Mouse (Mus musculus): ENCODE measurements around the gene Txndc2.

Txndc2 gene

DNA sequence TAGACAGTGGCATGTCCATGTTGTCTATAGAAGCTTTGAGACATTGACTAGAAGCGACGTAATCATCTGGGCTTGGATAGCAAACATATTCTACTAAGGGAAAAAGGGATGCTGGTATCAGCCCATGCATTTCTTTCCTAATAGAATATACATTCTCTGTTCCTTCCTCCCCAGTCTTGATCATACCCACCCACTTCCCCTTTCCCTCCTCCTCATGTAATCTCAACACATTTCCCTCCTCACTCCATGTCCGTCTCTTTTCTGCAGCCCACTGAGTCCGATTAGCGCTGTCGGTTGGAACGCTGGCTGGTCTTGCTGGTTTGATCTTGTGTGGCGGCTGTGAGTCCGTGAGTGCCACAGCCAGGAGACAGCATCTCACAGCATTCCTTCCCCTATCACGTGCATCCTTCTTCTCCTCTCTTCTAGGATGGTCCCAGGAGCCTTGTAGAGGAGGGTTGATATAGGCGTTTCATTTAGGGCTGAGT lies at the start of gene Txndc2:
Gene Txndc2 (minus strand): TSS at position 435 of the 485 bp plus-strand sequence.
- no peak for DNase-seq

DNA sequence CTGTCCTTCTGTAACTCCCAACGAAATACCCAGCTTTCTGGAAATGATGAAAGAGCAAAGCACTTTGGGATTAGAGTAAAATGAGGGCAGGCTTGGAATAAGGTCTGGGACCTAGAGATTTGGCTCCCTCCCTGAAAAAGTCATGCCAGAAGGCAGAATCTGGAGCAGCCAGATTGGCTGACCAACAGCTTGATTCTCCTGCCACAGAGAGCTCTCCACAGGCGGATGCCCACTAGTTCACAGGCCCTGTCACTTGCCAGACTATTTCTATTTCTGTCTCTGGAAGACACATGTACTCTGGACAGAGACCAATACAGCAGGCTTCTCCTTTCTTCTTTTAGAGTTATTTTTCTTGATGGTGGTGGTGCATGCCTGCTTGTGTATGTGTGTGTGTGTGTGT lies 41.8 kb upstream of the Txndc2 start:
- DNase-seq = no peak

GRCm38 (mm10) chr17:65683316-65683715 lies 41.3 kb upstream of the Txndc2 start:
- no peak for DNase-seq

GRCm38 (mm10) chr17:65682071-65682680 lies 40.2 kb upstream of the Txndc2 start:
- DNase-seq = no peak

DNA sequence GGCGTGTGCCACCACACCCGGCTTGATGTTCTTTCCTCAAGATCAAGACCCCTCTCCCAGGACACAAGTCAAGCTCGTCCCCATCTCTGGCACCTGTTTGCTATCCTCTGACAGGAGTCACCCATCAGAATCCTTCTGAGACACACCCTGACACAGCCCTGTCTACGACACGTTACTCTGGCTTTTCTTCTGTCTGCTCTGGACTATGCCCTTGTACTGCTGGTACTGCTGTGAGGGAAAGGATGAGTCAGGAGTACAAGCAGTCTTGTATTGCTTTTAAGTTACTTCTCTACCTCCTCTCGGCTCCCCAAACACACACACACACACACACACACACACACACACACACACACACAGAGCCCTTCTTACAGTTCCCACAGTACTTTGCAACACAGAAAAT lies 39.5 kb upstream of the Txndc2 start:
- DNase-seq = no peak

- DNase-seq = no peak
Observed at GRCm38 (mm10) chr17:65680801-65681412, 38.9 kb upstream of the Txndc2 start.

DNA sequence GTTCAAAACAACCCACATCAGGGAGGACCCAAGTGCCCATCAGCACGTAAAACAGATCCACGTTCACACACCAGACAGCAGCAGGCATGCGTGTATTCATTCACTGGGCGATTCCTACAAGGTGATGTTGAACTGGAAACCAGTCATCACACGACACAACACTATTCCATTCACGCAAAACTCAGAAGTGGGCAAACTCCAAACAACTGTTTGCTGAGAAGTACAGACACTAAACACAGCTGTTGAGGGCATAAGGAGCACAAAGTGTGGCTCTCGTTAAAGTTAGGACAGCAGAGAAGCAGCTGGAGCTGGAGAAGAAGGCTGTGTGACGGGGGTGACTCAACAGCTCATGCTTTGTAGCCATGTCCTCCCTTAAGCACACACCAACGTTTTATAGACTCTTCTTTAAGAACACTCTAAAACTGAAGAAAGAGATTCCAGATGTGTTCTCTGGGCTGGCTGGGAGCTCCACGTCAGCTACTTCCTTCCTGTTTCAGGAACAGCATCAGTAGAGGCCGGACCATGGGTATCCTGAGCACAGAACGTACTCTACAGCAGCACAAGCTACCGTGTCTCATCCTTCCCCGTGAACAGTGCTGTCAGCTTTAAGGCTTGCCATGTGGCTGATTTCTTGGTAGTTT lies 38.0 kb upstream of the Txndc2 start:
- DNase-seq = no peak

- DNase-seq = no peak
Observed at GRCm38 (mm10) chr17:65677742-65678141, 35.8 kb upstream of the Txndc2 start.

DNA sequence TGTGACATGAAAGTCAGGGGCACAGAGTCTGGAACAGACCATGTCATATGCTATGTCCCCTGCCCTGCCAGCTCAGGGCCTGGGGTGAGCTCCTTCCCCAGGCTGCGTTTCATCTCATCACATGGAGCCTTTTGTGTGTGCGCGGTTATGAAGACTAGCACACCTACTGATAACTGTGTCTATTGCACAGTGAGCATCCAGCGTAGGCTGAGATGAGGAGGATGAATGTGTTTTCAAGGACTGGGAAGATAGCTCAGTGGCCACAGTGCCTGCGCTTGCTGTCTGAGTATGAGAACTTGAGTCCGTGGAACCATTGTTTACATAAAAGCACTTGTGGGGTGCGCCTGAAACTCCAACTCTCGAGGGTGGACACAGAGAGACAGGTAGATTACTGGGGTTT lies 34.6 kb upstream of the Txndc2 start:
- DNase-seq = no peak

GRCm38 (mm10) chr17:65675985-65676384 lies 34.0 kb upstream of the Txndc2 start:
- no peak for DNase-seq

- no peak for DNase-seq
Observed at GRCm38 (mm10) chr17:65674710-65675171, 32.8 kb upstream of the Txndc2 start.

- no peak for DNase-seq
Observed at GRCm38 (mm10) chr17:65672926-65673325, 31.0 kb upstream of the Txndc2 start.

DNA sequence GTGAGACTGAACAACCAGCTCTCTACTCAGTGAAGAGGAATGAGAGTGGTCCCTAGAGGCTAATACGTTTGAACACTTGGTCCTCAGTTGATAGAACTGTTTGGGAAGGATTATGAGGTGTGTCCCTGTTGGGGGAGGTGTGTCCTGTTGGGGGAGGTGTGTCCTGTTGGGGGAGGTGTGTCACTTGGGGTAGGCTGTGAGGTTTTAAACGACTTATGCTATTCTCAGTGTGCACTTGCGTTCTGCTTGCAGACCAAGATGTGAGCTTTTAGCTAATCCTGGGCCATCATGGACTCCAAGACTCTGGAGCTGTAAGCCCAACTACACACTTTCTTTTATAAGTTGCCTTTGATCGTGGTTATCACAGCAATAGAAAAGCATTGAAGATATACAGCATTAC lies 27.1 kb upstream of the Txndc2 start:
- no peak for DNase-seq

DNA sequence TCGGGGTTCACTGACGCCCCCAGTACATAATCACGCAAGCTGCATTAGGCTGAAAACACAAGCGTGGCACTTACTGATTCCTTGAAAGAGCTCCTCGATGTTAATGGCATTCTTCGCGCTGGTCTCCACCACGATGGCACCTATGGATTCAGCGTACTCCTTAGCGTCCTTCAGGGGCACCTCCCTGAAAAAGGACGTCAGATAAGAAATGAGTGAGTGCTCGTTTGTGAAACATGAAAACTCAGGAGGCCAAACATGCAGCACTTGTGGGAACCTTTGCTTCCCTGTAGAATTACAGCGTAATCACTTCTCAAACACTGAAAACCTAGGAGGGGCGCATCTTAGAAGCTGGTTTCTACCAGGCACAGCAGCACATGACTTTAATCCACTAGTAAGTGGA lies 25.8 kb upstream of the Txndc2 start:
- DNase-seq = no peak

- DNase-seq = no peak
Observed at GRCm38 (mm10) chr17:65666388-65667161, 24.6 kb upstream of the Txndc2 start.

DNA sequence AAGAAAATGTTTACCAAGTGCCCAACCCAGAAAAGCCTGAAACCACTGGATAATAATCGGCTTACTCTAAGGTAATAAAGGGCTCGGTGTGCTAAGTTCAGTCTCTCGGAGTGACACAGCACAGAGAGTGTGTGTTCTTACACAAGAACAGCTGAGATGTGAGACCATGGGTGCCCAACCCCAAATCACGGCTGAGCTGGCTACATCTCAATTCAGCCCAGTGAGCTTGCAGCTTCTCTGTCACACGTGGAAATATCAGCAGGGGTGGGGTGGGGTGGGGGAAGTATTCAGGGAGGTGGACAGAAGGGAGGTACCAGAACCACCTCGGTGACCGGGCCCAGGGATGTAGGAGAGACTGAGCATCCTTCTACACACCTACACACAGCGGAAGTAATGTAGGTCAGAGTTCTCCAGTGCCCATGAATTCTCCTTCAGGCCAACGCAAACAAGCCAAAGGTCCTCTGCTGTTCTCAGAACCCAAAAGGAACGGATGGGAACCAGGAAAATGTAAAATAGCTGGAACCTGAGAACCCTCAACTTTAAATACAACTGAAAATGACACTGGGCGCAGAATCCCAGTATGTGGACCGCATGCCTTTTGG lies 23.9 kb upstream of the Txndc2 start:
- DNase-seq = no peak

DNA sequence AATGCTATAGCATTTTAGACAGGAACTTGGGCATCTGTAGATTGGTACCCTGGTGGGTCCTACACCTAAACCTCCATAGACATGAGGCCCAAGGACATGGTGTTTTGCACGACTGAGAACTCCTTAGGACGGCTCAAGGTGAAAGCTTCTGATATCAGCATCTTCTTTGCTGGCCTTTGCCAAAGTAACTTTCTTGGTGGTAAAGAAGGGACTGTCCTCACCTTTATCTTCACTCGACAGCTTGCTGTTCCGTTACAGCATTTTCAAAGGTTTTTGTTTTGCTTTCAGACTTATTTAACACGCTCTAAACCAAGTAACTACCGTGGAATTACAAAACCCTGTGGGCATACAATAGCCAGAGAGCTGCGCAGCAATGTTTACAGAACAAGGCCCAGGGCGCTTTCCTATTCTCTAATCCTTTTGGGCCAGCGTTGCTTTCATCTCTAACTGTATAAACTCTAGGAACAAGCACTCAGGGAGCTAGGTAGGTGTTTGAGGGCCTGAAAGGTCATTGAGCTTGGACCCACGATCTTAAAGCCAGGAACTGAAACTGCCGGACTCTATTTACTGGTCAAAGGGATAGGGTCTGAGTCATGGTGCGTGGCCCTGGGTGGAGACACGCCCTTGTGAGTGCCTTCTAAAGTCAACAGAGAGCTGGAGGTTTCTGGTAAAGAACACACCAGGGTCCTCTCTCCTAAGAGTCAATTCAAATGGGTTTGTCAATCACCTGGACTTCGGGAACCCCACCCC lies 21.5 kb upstream of the Txndc2 start:
- no peak for DNase-seq

- DNase-seq = no peak
Observed at GRCm38 (mm10) chr17:65662662-65663061, 20.7 kb upstream of the Txndc2 start.

- peak; percentile 32 for DNase-seq
Observed at GRCm38 (mm10) chr17:65658416-65658815, 16.4 kb upstream of the Txndc2 start.

- no peak for DNase-seq
Observed at GRCm38 (mm10) chr17:65657958-65658357, 16.0 kb upstream of the Txndc2 start.

DNA sequence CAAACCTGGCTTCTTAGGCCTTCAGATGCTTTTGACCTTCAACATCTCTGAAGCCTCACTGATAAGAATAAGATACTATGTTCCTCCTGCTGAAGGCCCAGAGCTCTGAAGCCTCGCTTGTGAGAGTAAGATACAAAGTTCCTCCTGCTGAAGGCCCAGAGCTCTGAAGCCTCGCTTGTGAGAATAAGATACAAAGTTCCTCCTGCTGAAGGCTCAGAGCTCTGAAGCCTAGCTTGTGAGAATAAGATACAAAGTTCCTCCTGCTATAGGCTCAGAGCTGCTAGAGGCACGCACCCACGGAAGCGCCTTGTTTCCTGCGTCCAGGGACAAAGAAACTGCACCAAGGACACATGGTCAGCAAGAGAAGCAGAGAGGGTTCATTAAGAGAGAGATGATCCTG lies 14.8 kb upstream of the Txndc2 start:
- no peak for DNase-seq

DNA sequence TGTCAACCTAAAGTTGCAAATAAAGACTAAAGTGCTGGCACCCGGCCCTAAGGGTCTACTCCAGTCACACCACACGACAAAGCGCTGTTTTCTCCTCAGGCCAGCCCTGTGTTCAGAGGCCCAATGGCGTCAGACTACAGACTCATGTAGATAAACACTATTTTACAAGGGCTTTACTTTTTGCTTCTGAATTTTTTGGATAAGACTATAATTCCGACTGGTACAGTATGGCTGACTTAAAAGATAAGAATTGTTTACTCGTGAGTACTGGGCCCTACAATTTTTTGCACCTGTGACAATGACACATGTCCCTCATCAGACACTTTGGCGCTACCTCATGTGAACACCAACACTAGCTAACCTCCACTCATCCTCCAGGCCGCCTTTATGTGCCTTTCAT lies 14.1 kb upstream of the Txndc2 start:
- DNase-seq = no peak
